Mouse (Mus musculus) stomach, embryonic 14.5 days (tissue): ENCODE measurements at regions not wholly inside any gene's neighbourhood (a gene's known extent, or its start where the extent isn't known, plus 50 kb on each side); places are given as distances from the start of the nearest gene placed in this dataset.

Experiments used
- ATAC-seq: fragments of 200-750 bp; cut with Nextera tagmentation; 2 replicates; pipeline ENCODE4 v1.8.0; 2017; ENCODE audit warnings: low read depth, moderate TSS enrichment; ENCODE audit not compliant: insufficient number of reproducible peaks, insufficient read depth, low FRiP score
- H3K27ac ChIP-seq: fragments of 300-500 bp; sonication (generic); 2 replicates; pipeline ENCODE4 v1.5.1; 2014; ENCODE audit warnings: mild to moderate bottlenecking, low read length, moderate library complexity, mixed read lengths
- H3K27me3 ChIP-seq: fragments of 300-500 bp; sonication (generic); 2 replicates; pipeline ENCODE4 v1.6.1; 2014; ENCODE audit warnings: low read length, control low read depth, mixed read lengths; ENCODE audit not compliant: control insufficient read depth, insufficient read depth
- H3K36me3 ChIP-seq: fragments of 300-500 bp; sonication (generic); 2 replicates; pipeline ENCODE4 v1.6.1; 2014; ENCODE audit warnings: mild to moderate bottlenecking, control low read depth, low read length, moderate library complexity, mixed read lengths; ENCODE audit not compliant: control insufficient read depth, insufficient read depth
- H3K4me1 ChIP-seq: fragments of 300-500 bp; sonication (generic); 2 replicates; pipeline ENCODE4 v1.6.1; 2014; ENCODE audit warnings: low read length, control low read depth, mixed read lengths; ENCODE audit not compliant: control insufficient read depth, insufficient read depth
- H3K4me2 ChIP-seq: fragments of 300-500 bp; sonication (generic); replicated peaks from 2 replicates; pipeline ENCODE4 v1.6.1; 2014; ENCODE audit warnings: low read depth, low read length, control low read depth
- H3K4me3 ChIP-seq: fragments of 300-500 bp; sonication (generic); 2 replicates; pipeline ENCODE4 v1.5.1; 2014; ENCODE audit warnings: low read depth, low read length, control low read depth
- H3K9ac ChIP-seq: fragments of 300-500 bp; sonication (generic); replicated peaks from 2 replicates; pipeline ENCODE4 v1.6.1; 2014; ENCODE audit warnings: low read depth, mild to moderate bottlenecking, control low read depth, low read length, moderate library complexity, mixed read lengths
- H3K9me3 ChIP-seq: fragments of 300-500 bp; sonication (generic); 2 replicates; pipeline ENCODE4 v1.6.1; 2016; ENCODE audit warnings: low read depth, low read length, control low read depth; ENCODE audit not compliant: control insufficient read depth
- WGBS: fragments of 180-500 bp; shearing (Covaris S2); extraction: QIAGEN DNeasy Blood & Tissue Kit; methylation state at CpG from one replicate; pipeline ENCODE4 v1.1.7; 2014; 5-methylcytosine and 5-hydroxymethylcytosine counted together

- Histone ChIP-seq H3K27ac (peak overlapping the region; percentile 40; the same call in 1 of the 2 replicates), H3K36me3 (no peaks in the 10 kb centered on the region), H3K9me3 (no peaks in the 10 kb centered on the region), H3K4me1 (peaks cover 11% of the 10 kb centered on the region), H3K4me3 (no peak overlapping the region), H3K9ac (no peak overlapping the region), H3K27me3 (no peaks in the 10 kb centered on the region), H3K4me2 (no peak overlapping the region)
- WGBS, result 26% methylated on average over 1 of the region's 1 CpGs
- ATAC-seq, result peak; percentile 38; the same call in 1 of the 2 replicates
These were observed 190.5 kb upstream of the Nt5c1b start for GRCm38 (mm10) chr12:10179147-10179814.

- no peak overlapping the region for H3K4me3 ChIP-seq
- no peaks in the 10 kb centered on the region for H3K36me3 ChIP-seq
- no peaks in the 10 kb centered on the region for H3K27me3 ChIP-seq
- no peak for ATAC-seq
- no peaks in the 10 kb centered on the region for H3K9me3 ChIP-seq
- WGBS, result 25% methylated on average over 3 of the region's 3 CpGs
- no peak overlapping the region for H3K9ac ChIP-seq
- peaks cover 11% of the 10 kb centered on the region for H3K4me1 ChIP-seq
- H3K27ac ChIP-seq, result peak overlapping the region; percentile 40; the same call in 1 of the 2 replicates
- H3K4me2 ChIP-seq, result no peak overlapping the region
These were observed 189.8 kb upstream of the Nt5c1b start for GRCm38 (mm10) chr12:10179815-10180468.

- Histone ChIP-seq H3K36me3 (no peaks in the 10 kb centered on the region), H3K27ac (no peak overlapping the region), H3K4me1 (peaks cover 11% of the 10 kb centered on the region), H3K27me3 (no peaks in the 10 kb centered on the region), H3K4me2 (no peak overlapping the region), H3K4me3 (no peak overlapping the region), H3K9me3 (no peaks in the 10 kb centered on the region), H3K9ac (no peak overlapping the region)
- no peak for ATAC-seq
These were observed 187.2 kb upstream of the Nt5c1b start for GRCm38 (mm10) chr12:10182589-10182988.

GRCm38 (mm10) chr12:10186576-10186975, 183.2 kb upstream of the Nt5c1b start:
- no peak overlapping the region for H3K4me2 ChIP-seq
- no peak overlapping the region for H3K4me3 ChIP-seq
- no peak overlapping the region for H3K9ac ChIP-seq
- no peak overlapping the region for H3K27ac ChIP-seq
- peaks cover 4% of the 10 kb centered on the region; the same call in 1 of the 2 replicates for H3K4me1 ChIP-seq
- no peaks in the 10 kb centered on the region for H3K27me3 ChIP-seq
- H3K36me3 ChIP-seq, result no peaks in the 10 kb centered on the region
- H3K9me3 ChIP-seq, result no peaks in the 10 kb centered on the region
- no peak for ATAC-seq

GRCm38 (mm10) chr12:10189746-10190145, 180.0 kb upstream of the Nt5c1b start:
- H3K4me2 ChIP-seq, result no peak overlapping the region
- no peak for ATAC-seq
- H3K9ac ChIP-seq, result no peak overlapping the region

GRCm38 (mm10) chr12:10197906-10198460, 171.8 kb upstream of the Nt5c1b start:
- no peak for ATAC-seq
- H3K36me3 ChIP-seq, result no peaks in the 10 kb centered on the region
- 22% methylated on average over 3 of the region's 3 CpGs for WGBS
- no peak overlapping the region for H3K4me2 ChIP-seq
- no peaks in the 10 kb centered on the region for H3K4me1 ChIP-seq
- H3K27me3 ChIP-seq, result no peaks in the 10 kb centered on the region
- H3K9ac ChIP-seq, result no peak overlapping the region
- H3K27ac ChIP-seq, result no peak overlapping the region
- no peak overlapping the region for H3K4me3 ChIP-seq
- H3K9me3 ChIP-seq, result no peaks in the 10 kb centered on the region

More at GRCm38 (mm10) chr12:10189746-10190145, 180.0 kb upstream of the Nt5c1b start:
- no peak overlapping the region for H3K4me3 ChIP-seq
- no peaks in the 10 kb centered on the region for H3K27me3 ChIP-seq
- H3K27ac ChIP-seq, result no peak overlapping the region
- no peaks in the 10 kb centered on the region for H3K9me3 ChIP-seq
- WGBS, result 85% methylated on average over 2 of the region's 2 CpGs
- no peaks in the 10 kb centered on the region for H3K36me3 ChIP-seq
- H3K4me1 ChIP-seq, result no peaks in the 10 kb centered on the region

- ATAC-seq, result no peak
- Histone ChIP-seq H3K4me3 (no peak overlapping the region), H3K4me2 (no peak overlapping the region), H3K4me1 (peaks cover 5% of the 10 kb centered on the region; the same call in 1 of the 2 replicates), H3K27me3 (no peaks in the 10 kb centered on the region), H3K9ac (no peak overlapping the region), H3K27ac (no peak overlapping the region), H3K36me3 (no peaks in the 10 kb centered on the region), H3K9me3 (no peaks in the 10 kb centered on the region)
- WGBS, result 21% methylated on average over 1 of the region's 1 CpGs
These were observed 159.9 kb upstream of the Nt5c1b start for GRCm38 (mm10) chr12:10209841-10210240.

GRCm38 (mm10) chr12:10222821-10223220, 147.0 kb upstream of the Nt5c1b start:
- WGBS, result 9% methylated on average over 4 of the region's 4 CpGs
- no peaks in the 10 kb centered on the region for H3K36me3 ChIP-seq
- H3K9me3 ChIP-seq, result no peaks in the 10 kb centered on the region
- H3K9ac ChIP-seq, result no peak overlapping the region
- no peak overlapping the region for H3K27ac ChIP-seq
- H3K4me3 ChIP-seq, result no peak overlapping the region
- no peak for ATAC-seq
- H3K4me2 ChIP-seq, result no peak overlapping the region
- peaks cover 8% of the 10 kb centered on the region; the same call in 1 of the 2 replicates for H3K4me1 ChIP-seq
- H3K27me3 ChIP-seq, result no peaks in the 10 kb centered on the region
